Mouse (Mus musculus) B cell, adult 67 days (primary cell): Measurements from ENCODE around the gene Olfr588-ps1. TPM values are rescaled to one million over a fixed set of nuclear protein-coding genes. Genes with fewer than 3 reads are reported as not detected.

ENCODE experiments used
- total RNA-seq, 2 experiments: library from RNA; stranded (reverse); gene quantifications; 4 replicates each; pipeline ENCODE4 v1.2.4; 2023

Gene Olfr588-ps1
- not detected for total RNA-seq

GRCm38 (mm10) chr7:103140579-103140978, at the start of gene Olfr588-ps1:
Olfr588-ps1 (plus strand) TSS chr7:103140879.

GRCm38 (mm10) chr7:103097420-103097819, 43.3 kb upstream of the Olfr588-ps1 start, which contains the start of gene Olfr585:
Olfr585 (plus strand) TSS chr7:103097720.

GRCm38 (mm10) chr7:103125538-103125937, 15.1 kb upstream of the Olfr588-ps1 start, which contains the start of gene Olfr586:
Olfr586 (minus strand) TSS chr7:103125638.

GRCm38 (mm10) chr7:103156256-103156655, 15.6 kb downstream of the Olfr588-ps1 start, which contains the start of gene Olfr589:
Olfr589 (minus strand) TSS chr7:103156356.

GRCm38 (mm10) chr7:103178240-103178639, 37.6 kb downstream of the Olfr588-ps1 start, which contains the start of gene Olfr591:
Olfr591 (minus strand) TSS chr7:103178340.

GRCm38 (mm10) chr7:103184503-103184902, 43.8 kb downstream of the Olfr588-ps1 start, which contains the start of gene Olfr592:
Olfr592 (plus strand) TSS chr7:103184803.

Other genes starting within 250 kb of the Olfr588-ps1 start
- not detected for gene Olfr569, start 250.0 kb upstream of the Olfr588-ps1 start, total RNA-seq
- gene Olfr570, start 246.3 kb upstream of the Olfr588-ps1 start, total RNA-seq = not detected
- not detected for gene Olfr571, start 223.3 kb upstream of the Olfr588-ps1 start, total RNA-seq
- gene Olfr572, start 216.5 kb upstream of the Olfr588-ps1 start, total RNA-seq = not detected
- gene Olfr573-ps1, start 198.3 kb upstream of the Olfr588-ps1 start, total RNA-seq = not detected
- gene Olfr574, start 192.4 kb upstream of the Olfr588-ps1 start, total RNA-seq = not detected
- not detected for gene Olfr575, start 182.1 kb upstream of the Olfr588-ps1 start, total RNA-seq
- gene Olfr576, start 178.2 kb upstream of the Olfr588-ps1 start, total RNA-seq = not detected
- gene Olfr577, start 164.9 kb upstream of the Olfr588-ps1 start, total RNA-seq = not detected
- gene Olfr578, start 151.6 kb upstream of the Olfr588-ps1 start, total RNA-seq = not detected
- not detected for gene Olfr582, start 102.9 kb upstream of the Olfr588-ps1 start, total RNA-seq
- gene Olfr583, start 89.6 kb upstream of the Olfr588-ps1 start, total RNA-seq = not detected
- gene Olfr584, start 59.0 kb upstream of the Olfr588-ps1 start, total RNA-seq = not detected
- gene Olfr585, start 43.2 kb upstream of the Olfr588-ps1 start, total RNA-seq = not detected
- not detected for gene Olfr586, start 15.2 kb upstream of the Olfr588-ps1 start, total RNA-seq
- not detected for gene Olfr589, start 15.5 kb downstream of the Olfr588-ps1 start, total RNA-seq
- gene Olfr591, start 37.5 kb downstream of the Olfr588-ps1 start, total RNA-seq = not detected
- gene Olfr592, start 43.9 kb downstream of the Olfr588-ps1 start, total RNA-seq = not detected
- not detected for gene Olfr593, start 71.0 kb downstream of the Olfr588-ps1 start, total RNA-seq
- gene Olfr594, start 76.1 kb downstream of the Olfr588-ps1 start, total RNA-seq = not detected
- not detected for gene Usp17ld, start 111.6 kb downstream of the Olfr588-ps1 start, total RNA-seq
- gene Olfr596, start 164.8 kb downstream of the Olfr588-ps1 start, total RNA-seq = not detected
- gene Olfr597, start 175.4 kb downstream of the Olfr588-ps1 start, total RNA-seq = not detected
- gene Olfr598, start 182.7 kb downstream of the Olfr588-ps1 start, total RNA-seq = not detected
- gene Olfr599, start 195.0 kb downstream of the Olfr588-ps1 start, total RNA-seq = not detected
- gene Olfr600, start 208.8 kb downstream of the Olfr588-ps1 start, total RNA-seq = not detected
- gene Olfr601, start 221.8 kb downstream of the Olfr588-ps1 start, total RNA-seq = not detected
- not detected for gene Olfr603, start 245.3 kb downstream of the Olfr588-ps1 start, total RNA-seq